Mouse (Mus musculus): ENCODE data around the gene C530008M17Rik. TPM values are rescaled to one million over a fixed set of nuclear protein-coding genes. Genes with fewer than 3 reads are reported as not detected.

The C530008M17Rik gene
- total and polyA plus RNA-seq, 3 experiments = 3.2 to 10.6 TPM; not detected in 1

DNA sequence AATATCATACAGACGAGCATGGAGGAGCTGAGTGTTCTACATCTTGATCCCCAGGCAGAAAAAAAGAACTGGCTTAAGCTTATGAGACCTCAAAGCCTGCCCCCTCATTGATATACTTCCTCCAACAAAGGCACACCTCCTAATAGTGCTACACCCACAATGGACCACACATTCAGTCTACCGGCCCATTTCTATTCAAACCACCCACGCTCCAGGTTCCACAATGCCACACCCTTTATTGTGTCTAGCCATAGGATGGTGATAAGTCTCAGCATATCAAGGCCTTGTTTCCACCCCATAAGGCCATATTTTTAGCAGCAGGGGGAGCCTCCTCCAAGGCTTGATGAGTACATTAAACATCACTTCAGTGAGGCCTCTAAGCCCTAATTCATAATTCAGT, 254.5 kb downstream of the C530008M17Rik start:
- H3K27me3 ChIP-seq (ENCODE audit: control insufficient read depth in 1 of 2, insufficient read depth in 2 of 2, low read length in 2 of 2) = no peaks in the 10 kb centered on the region
- no peaks in the 10 kb centered on the region for H3K9me3 ChIP-seq (replicated peaks; ENCODE audit: insufficient read depth, low read length)
- H3K27ac ChIP-seq (ENCODE audit: control insufficient read depth, low read depth, low read length) = no peak overlapping the region
- TF ChIP-seq MYB (IDR thresholded peaks at IDR 0.05; ENCODE audit: low read depth, low read length) (no peak), SMC3 (IDR thresholded peaks at IDR 0.05; ENCODE audit: low read depth, low read length) (peak; percentile 26), USF1 (IDR thresholded peaks at IDR 0.05; ENCODE audit: low read depth, low read length) (no peak), TBP (IDR thresholded peaks at IDR 0.05; ENCODE audit: low read depth, low read length) (0 out of 2 replicates have a peak, but pooled peaks have one; percentile 36), BHLHE40 (IDR thresholded peaks at IDR 0.05; ENCODE audit: borderline replicate concordance, low read depth, low read length) (no peak), MAFK (IDR thresholded peaks at IDR 0.05; ENCODE audit: borderline replicate concordance, low read depth, low read length) (peak; percentile 14; the same call in 1 of the 2 replicates), ZNF384 (IDR thresholded peaks at IDR 0.05; ENCODE audit: low read depth, low read length) (no peak), ELF1 (IDR thresholded peaks at IDR 0.05; ENCODE audit: low read depth, low read length) (no peak), POLR2AphosphoS5 (IDR thresholded peaks at IDR 0.05; ENCODE audit: borderline replicate concordance, low read depth, low read length) (no peak), CTCF (IDR thresholded peaks at IDR 0.05 in 2 of 3, conservative IDR thresholded peaks at IDR 0.05 in 1 of 3; ENCODE audit: control insufficient read depth in 1 of 3, insufficient read depth in 1 of 3, low read depth in 2 of 3, low read length in 3 of 3, poor library complexity in 1 of 3, severe bottlenecking in 1 of 3) (peak in 1 of 3 experiments; percentile 25; a peak in 1 of 6 replicates), KAT2A (conservative IDR thresholded peaks at IDR 0.05; ENCODE audit: low read depth, low read length) (no peak), GATA1 (IDR thresholded peaks at IDR 0.05; ENCODE audit: low read depth, low read length) (no peak), E2F4 (IDR thresholded peaks at IDR 0.05; ENCODE audit: borderline replicate concordance, low read depth, low read length) (no peak), ZC3H11A (IDR thresholded peaks at IDR 0.05; ENCODE audit: low read depth, low read length) (no peak), POLR2A (IDR thresholded peaks at IDR 0.05; ENCODE audit: control insufficient read depth in 1 of 2, insufficient read depth in 1 of 2, low read depth in 1 of 2, low read length in 2 of 2, poor library complexity in 1 of 2) (peak in 1 of 2 experiments; percentile 32; a peak in 1 of 4 replicates), RCOR1 (IDR thresholded peaks at IDR 0.05; ENCODE audit: low read depth, low read length) (no peak), MEF2A (IDR thresholded peaks at IDR 0.05; ENCODE audit: extremely low read depth, insufficient replicate concordance, low read depth, low read length, poor library complexity, severe bottlenecking) (no peak), MXI1 (IDR thresholded peaks at IDR 0.05; ENCODE audit: low read depth, low read length) (no peak), CHD2 (IDR thresholded peaks at IDR 0.05; ENCODE audit: low read length) (no peak), GABPA (IDR thresholded peaks at IDR 0.05; ENCODE audit: low read depth, low read length) (no peak), MYC (IDR thresholded peaks at IDR 0.05; ENCODE audit: low read depth, low read length) (no peak), HCFC1 (IDR thresholded peaks at IDR 0.05; ENCODE audit: low read depth, low read length) (no peak), POLR2AphosphoS2 (IDR thresholded peaks at IDR 0.05; ENCODE audit: low read length) (peak; percentile 58; the same call in 1 of the 2 replicates), TCF12 (IDR thresholded peaks at IDR 0.05; ENCODE audit: low read depth, low read length) (no peak), CHD1 (IDR thresholded peaks at IDR 0.05; ENCODE audit: low read depth, low read length) (no peak), JUND (IDR thresholded peaks at IDR 0.05; ENCODE audit: low read depth, low read length) (no peak), EP300 (IDR thresholded peaks at IDR 0.05; ENCODE audit: low read depth in 1 of 2, low read length in 2 of 2) (peak in 1 of 2 experiments; percentile 49; a peak in 1 of 4 replicates), ZMIZ1 (IDR thresholded peaks at IDR 0.05; ENCODE audit: low read depth, low read length) (no peak), TAL1 (IDR thresholded peaks at IDR 0.05; ENCODE audit: low read length) (no peak), USF2 (IDR thresholded peaks at IDR 0.05; ENCODE audit: borderline replicate concordance in 1 of 2, insufficient read depth in 1 of 2, low read depth in 1 of 2, low read length in 2 of 2) (no peak), RAD21 (IDR thresholded peaks at IDR 0.05; ENCODE audit: low read depth, low read length) (no peak; the same call in 1 of the 2 replicates), MAX (IDR thresholded peaks at IDR 0.05; ENCODE audit: low read length) (no peak), NELFE (IDR thresholded peaks at IDR 0.05; ENCODE audit: low read depth, low read length) (no peak), MAZ (IDR thresholded peaks at IDR 0.05; ENCODE audit: low read depth, low read length) (no peak), SIN3A (IDR thresholded peaks at IDR 0.05; ENCODE audit: low read length) (no peak), ETS1 (IDR thresholded peaks at IDR 0.05; ENCODE audit: low read depth, low read length) (no peak), ZKSCAN1 (IDR thresholded peaks at IDR 0.05; ENCODE audit: low read depth, low read length) (no peak), NRF1 (IDR thresholded peaks at IDR 0.05; ENCODE audit: insufficient read depth, low read depth, low read length, poor library complexity, severe bottlenecking) (no peak)

More for the DNA sequence above, 254.5 kb downstream of the C530008M17Rik start:
- Histone ChIP-seq H3K4me3 (ENCODE audit: control insufficient read depth in 1 of 2, insufficient read depth in 1 of 2, low read depth in 2 of 2, low read length in 2 of 2) (no peak overlapping the region), H3K79me2 (ENCODE audit: control insufficient read depth, insufficient read depth, low read length, poor library complexity) (no peaks in the 10 kb centered on the region; the same call in 1 of the 2 replicates), H3K36me3 (ENCODE audit: control insufficient read depth in 1 of 2, insufficient read depth in 2 of 2, low read length in 2 of 2) (peaks cover 12 to 36% of the 10 kb centered on the region in 2 experiments; a peak in 3 of 4 replicates), H3K9ac (ENCODE audit: control insufficient read depth, low read depth, low read length, poor library complexity, severe bottlenecking) (no peak overlapping the region), H3K4me1 (ENCODE audit: control insufficient read depth in 1 of 2, insufficient read depth in 2 of 2, low read length in 2 of 2) (peaks cover 7 to 20% of the 10 kb centered on the region in 2 experiments)
- peak; percentile 84 for DNase-seq (ENCODE audit: low read depth, low spot score)
